Mouse (Mus musculus): ENCODE measurements around the gene B4galnt1. TPM values are rescaled to one million over a fixed set of nuclear protein-coding genes. Genes with fewer than 3 reads are reported as not detected.

Gene B4galnt1
- total RNA-seq, 2 experiments from 2014 or later, result 99.8 to 109 TPM

DNA sequence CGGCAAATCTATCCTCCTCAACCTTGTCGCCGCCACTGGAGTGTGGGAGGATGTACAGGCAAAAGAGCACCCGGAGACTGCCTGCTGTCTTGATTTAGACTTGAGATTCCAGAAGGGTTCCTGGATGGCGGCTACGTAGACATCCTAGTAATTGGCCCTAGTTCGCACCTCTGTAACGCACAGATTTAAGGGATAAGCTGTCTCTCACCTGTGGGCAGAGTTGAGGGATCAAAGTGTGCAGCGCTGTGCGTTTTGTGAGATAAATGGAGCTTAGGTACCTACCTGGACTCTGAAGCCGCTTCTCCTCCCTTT lies 1.3 kb downstream of the B4galnt1 start:
- no peak for DNase-seq
- intact Hi-C loops (cut with DNase I), result loop anchor here (5.0 kb wide), 1 partner anchor 44 kb away; the partner anchor contains the start of gene Os9

DNA sequence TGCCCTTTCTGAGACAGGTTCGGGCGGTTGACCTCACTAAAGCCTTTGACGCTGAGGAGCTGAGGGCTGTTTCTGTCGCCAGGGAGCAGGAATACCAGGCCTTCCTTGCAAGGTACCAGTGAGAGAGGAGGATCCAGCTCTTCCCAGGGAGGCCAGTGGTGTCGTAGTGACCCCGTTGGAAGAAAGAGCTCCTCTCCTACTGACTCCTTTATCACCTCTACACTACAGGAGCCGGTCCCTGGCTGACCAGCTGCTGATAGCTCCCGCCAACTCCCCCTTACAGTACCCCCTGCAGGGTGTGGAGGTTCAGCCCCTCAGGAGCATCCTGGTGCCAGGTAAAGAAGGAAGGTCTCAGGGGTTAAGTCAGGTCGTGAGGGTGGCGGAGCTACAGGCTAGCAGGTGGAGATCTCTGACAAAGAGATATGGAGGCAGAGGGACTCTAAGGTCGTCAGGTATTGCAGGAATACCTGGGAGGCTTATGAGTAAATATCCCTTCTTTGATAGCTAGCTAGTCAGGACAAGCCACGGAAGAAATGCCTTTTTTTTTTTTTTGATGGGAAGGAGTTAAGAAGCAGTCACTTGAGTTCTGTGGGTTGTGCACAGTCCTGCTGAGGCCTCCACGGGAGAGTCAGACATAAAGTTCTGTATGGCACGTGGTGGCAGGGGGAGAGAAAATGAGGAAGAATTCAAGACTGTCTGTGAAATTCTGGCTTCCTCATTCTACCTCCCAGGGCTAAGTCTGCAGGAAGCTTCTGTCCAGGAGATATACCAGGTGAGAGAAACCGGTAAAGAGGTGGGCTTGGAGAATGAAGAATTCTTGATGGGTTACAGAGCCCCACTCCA lies 2.0 kb downstream of the B4galnt1 start:
- no peak for DNase-seq
- intact Hi-C loops (cut with DNase I), result loop anchor here (5.0 kb wide), 1 partner anchor 45 kb away; the partner anchor contains the start of gene Os9

- intact Hi-C loops (cut with DNase I), result loop anchor here (5.0 kb wide), 1 partner anchor 45 kb away; the partner anchor contains the start of gene Os9
Observed at GRCm38 (mm10) chr10:127167614-127168192, 2.7 kb downstream of the B4galnt1 start.

DNA sequence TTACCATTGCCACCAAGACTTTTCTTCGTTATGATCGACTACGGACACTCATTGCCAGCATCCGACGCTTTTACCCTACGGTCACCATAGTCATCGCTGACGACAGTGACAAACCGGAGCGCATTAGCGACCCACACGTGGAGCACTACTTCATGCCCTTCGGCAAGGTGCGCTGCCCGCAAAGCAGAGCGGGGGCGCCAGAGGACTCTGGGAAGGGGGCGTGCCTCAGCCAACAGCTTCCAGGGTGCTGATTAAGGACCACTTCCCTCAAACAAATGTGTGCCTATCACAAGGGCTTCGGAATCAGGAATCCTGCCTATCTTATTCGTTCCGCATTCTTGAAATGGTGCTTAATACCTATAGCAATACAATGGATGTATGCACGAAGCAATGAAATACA lies 5.0 kb downstream of the B4galnt1 start:
- intact Hi-C loops (cut with DNase I), result no loop called here
- peak; percentile 51 for DNase-seq

More at GRCm38 (mm10) chr10:127167614-127168192, 2.7 kb downstream of the B4galnt1 start:
- no peak for DNase-seq

DNA sequence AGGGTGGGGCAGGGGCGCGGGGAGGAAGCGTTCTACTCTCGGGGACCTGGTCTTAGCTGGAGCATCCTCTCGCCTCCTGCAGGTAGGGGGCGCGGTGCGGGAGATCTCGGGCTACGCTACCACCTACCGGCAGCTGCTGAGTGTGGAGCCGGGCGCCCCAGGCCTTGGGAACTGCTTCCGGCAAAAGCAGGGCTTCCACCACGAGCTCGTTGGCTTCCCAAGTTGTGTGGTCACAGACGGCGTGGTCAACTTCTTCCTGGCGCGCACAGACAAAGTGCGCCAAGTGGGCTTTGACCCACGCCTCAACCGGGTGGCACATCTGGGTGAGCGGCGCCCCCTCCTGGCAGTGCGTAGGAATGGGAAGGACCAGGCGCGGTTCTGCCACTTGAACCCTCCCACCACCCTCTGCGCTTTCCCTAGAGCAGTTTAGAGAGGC lies 5.8 kb downstream of the B4galnt1 start:
- DNase-seq, result peak; percentile 67
- intact Hi-C loops (cut with DNase I), result no loop called here

GRCm38 (mm10) chr10:127171631-127172200 lies 6.7 kb downstream of the B4galnt1 start:
- DNase-seq, result no peak
- intact Hi-C loops (cut with DNase I), result no loop called here

DNA sequence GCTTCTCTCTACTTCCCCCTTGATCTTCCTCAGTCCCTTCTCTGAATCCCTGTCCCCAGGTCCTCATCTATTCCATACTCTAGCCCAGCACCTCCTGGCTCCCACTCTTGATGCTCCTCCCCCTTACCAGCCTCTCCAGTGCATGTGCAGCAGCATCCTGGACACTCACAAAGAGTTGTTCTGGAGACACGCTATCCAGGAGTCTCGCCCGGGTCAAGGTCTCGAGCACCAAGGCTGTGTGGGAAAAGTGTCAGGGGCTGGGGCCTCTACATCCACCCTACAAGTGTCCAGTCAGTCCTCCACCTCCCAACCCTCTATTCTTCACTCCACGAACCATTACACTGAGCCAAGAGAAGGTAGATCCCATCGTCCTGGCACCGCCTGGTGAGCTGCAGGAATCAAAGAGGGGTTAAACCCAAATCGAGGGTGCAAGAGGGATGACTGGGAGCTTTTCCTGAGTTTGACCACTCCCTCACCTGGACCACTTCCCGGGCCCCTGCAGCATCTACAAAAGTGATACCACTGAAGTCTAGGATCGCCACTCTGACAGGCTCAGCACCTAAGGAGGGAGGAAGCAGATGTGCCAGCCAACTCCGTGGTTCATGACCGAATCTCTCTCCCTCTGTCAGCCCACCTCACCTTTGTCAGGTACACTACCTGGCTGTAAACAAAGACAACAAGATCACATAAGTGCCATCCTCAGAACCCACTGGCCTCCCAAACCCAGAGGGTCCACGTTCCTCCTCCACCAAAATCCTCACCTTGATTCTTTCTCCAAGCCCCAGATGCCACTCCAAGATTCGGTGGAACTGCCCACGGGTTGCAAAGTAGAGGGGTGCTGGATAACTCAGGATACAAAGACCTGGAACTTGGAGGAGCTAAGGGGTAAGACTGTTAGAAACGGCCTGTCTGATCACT lies 8.4 kb downstream of the B4galnt1 start:
- DNase-seq, result no peak
- intact Hi-C loops (cut with DNase I), result no loop called here

DNA sequence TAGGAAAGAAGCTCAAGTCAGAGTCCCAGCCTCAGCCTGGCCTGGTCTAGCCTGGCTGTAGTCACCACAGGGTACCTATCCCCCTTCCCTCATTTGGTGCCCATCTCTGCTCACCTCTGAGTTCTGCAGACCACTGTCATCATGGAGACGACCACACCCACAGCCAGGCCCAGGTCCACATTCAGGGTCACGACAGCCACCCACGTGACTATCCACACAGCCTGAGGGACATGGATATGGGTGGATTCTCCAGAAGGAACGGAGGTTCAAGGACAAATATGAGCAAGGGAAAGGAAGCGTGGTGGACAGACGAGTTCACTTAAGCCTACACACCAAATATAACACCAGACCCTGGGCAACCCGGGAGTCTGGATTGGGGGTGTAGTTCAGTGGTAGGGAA lies 9.1 kb downstream of the B4galnt1 start:
- no peak for DNase-seq
- intact Hi-C loops (cut with DNase I), result no loop called here

GRCm38 (mm10) chr10:127176228-127176627 lies 11.2 kb downstream of the B4galnt1 start:
- intact Hi-C loops (cut with DNase I), result loop anchor here (2.0 kb wide), 1 partner anchor 49 kb away; no protein-coding TSS in a partner anchor
- no peak for DNase-seq

DNA sequence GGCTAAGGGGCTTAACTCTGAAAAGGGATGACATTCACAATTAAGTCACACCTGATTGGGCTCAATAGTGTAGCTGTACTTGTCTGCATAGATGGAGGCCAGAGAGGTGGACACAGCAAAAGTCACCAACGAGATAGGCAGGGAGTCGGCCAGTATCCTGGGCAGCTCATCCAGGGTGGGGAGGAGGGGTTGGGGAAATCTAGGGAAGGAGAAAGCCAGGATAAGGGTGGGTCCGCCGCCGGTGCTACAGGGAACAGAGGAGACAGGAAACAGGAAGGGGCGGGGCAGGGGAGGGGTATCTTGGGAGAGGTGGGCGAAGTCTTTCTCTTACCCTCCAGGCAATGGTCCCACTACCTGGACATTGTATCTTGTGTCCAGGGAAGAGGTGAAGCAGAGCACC lies 11.7 kb downstream of the B4galnt1 start:
- no peak for DNase-seq
- intact Hi-C loops (cut with DNase I), result loop anchor here (2.0 kb wide), 1 partner anchor 48 kb away; no protein-coding TSS in a partner anchor

DNA sequence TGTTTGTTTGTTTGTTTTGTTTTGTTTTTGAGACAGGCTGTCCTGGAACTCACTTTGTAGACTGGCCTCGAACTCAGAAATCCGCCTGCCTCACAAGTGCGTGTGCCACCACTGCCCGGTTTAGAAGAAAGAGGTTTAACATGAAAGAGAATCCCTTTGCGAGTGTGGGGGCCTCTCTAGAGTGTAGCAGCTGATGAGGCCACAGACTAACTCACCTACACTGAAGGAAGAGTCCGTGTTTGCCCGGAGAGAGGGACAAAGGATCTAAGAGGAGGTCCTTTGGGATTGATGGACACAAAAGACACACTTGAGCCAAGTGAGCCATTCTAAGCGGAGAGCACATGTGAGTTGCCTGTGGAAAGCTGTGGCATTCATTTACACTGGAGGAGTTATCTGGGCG lies 12.2 kb downstream of the B4galnt1 start:
- no peak for DNase-seq
- intact Hi-C loops (cut with DNase I), result loop anchor here (2.0 kb wide), 1 partner anchor 48 kb away; no protein-coding TSS in a partner anchor

GRCm38 (mm10) chr10:127177719-127178118 lies 12.7 kb downstream of the B4galnt1 start:
- intact Hi-C loops (cut with DNase I), result loop anchor here (2.0 kb wide), 1 partner anchor 47 kb away; no protein-coding TSS in a partner anchor
- DNase-seq, result peak; percentile 81

- intact Hi-C loops (cut with DNase I), result no loop called here
- DNase-seq, result no peak
Observed at GRCm38 (mm10) chr10:127178286-127179027, 13.4 kb downstream of the B4galnt1 start.

DNA sequence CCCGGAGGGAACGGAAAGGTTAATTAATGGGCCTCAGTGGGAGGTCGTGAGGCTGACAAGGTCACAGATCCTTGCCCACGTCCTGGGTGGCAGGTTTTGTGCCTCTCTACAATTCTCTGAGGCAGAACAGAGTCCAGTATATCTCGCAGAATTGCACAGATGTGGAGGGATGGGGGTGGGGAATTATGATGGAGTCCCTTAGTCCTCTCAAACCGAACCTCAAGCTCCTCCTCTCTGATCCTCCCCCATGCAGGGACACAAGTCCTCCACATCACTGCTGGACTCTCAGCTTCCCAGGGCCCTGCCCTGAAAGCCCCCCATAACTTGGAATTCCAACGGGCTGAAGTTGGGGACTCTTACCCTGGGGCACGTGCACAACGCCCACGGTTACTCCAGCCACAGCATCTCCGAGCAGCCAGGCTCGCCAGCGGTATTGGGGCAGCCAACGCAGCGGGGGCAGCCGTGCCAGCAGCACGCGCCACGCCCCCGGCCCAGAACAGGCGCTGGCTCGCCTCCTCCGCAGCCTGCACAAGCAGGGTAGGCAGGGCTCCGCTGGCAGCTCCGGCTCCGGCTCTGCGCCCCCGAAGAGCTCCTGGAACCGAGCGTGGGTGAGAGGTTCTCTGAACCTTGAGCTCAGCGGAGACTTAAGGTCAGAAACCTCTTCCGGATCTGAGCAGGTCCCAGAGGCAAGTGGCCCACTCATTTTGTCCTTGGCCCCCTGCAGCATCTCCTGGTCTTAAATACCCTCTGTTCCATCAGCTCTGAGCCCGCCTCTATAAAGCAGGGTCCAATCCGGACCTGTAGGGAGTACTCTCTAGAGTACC lies 15.1 kb downstream of the B4galnt1 start, which contains the start of gene Slc26a10:
TSS of gene Slc26a10 (minus strand) at position 775 of the 824 bp plus-strand sequence.
- intact Hi-C loops (cut with DNase I), result no loop called here
- peak; percentile 57 for DNase-seq

DNA sequence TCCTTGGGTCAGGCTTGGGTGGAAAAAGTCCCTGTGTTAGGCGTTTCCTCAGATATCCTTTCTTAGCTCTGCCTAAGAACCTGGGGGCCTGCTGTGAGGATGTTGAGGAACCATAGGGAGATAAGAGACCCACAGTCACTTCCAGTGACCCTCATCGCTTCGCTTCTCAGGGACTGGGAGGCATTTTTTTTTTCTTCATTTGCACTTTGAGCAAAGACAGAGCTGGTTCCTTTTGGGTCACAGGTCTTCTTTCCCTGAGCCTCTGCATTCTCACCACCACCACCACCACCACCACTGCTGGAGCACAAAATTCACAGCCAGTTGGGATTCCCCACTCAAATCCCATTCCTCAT lies 15.6 kb downstream of the B4galnt1 start:
- intact Hi-C loops (cut with DNase I), result no loop called here
- no peak for DNase-seq

GRCm38 (mm10) chr10:127181566-127181965 lies 16.5 kb downstream of the B4galnt1 start:
- no peak for DNase-seq
- intact Hi-C loops (cut with DNase I), result no loop called here

DNA sequence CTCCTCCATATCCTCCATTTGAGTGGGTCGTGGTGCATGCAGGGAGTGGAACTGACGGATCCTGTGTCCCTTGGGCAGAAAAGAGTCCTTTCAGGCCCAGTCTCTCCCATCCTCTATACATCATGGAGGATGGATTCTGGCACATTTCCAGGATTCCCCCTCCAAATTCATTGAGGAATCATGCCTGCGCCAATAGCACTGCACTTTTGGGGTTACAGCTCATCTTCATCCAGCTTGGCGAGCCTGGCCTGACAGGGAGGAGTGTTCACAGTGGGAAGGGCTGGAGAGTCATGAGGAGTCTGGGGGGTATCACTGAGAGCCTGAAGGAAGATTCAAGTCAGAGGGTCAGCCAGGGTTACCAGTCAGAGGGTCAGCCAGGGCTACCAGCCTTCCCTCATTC lies 17.6 kb downstream of the B4galnt1 start:
- intact Hi-C loops (cut with DNase I), result no loop called here
- no peak for DNase-seq

DNA sequence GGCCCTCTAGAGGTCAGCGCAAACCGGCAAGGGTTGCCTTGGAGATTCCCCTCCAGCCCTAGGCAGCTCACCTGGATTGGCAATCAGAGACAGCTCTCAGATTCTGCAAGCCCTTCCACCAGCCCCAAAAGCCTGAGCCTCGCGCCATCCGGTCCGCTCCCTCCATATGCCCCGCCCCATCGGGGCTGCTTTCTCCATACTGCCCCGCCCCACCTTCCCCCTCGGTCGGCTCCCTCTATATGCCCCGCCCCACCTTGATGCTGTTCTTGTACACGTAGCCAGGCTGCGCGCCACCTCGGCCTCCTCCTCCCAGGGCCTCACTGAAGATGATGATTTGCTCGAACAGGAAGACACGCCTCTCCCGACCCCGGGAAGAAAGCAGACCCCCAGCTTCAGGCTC lies 18.7 kb downstream of the B4galnt1 start:
- no peak for DNase-seq
- intact Hi-C loops (cut with DNase I), result no loop called here

GRCm38 (mm10) chr10:127185101-127185500 lies 20.1 kb downstream of the B4galnt1 start:
- DNase-seq, result no peak
- intact Hi-C loops (cut with DNase I), result no loop called here
